Mouse (Mus musculus) olfactory bulb, adult 2 months (tissue): Measurements from ENCODE around the gene Egf.

Source experiments
- CTCF ChIP-seq: fragments of 200-500 bp; IDR thresholded peaks from 2 replicates; pipeline ENCODE4 v1.5.1; 2012; ENCODE audit warnings: low read depth, mild to moderate bottlenecking, low read length, moderate library complexity; ENCODE audit not compliant: insufficient read depth
- POLR2A ChIP-seq: fragments of 200-500 bp; IDR thresholded peaks from 2 replicates; pipeline ENCODE4 v1.6.1; 2012; ENCODE audit warnings: mild to moderate bottlenecking, low read depth, low read length, moderate library complexity; ENCODE audit not compliant: insufficient read depth

DNA sequence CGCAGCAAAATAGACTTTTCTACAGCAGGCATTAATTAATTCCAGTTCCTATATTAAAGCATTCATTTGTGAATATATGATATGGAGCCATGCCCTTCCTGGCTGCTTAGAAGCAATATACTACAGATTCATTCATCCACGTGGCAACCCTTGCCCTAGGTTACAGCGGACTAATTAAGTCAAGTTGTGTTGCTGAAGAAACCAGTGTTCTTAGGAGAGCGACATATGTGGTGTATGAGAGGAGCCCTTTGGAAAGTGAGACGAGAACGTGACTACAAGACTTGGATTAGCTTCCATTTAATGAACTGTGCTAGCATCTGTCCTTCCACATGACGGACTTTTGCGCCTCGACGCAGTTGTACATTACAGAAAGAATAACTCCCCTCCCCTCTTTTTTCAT is 107.8 kb downstream of the Egf start:
- TF ChIP-seq POLR2A = no peak
- TF ChIP-seq CTCF = no peak
